Mouse (Mus musculus): Measurements from ENCODE around the gene Strn4.

DNA sequence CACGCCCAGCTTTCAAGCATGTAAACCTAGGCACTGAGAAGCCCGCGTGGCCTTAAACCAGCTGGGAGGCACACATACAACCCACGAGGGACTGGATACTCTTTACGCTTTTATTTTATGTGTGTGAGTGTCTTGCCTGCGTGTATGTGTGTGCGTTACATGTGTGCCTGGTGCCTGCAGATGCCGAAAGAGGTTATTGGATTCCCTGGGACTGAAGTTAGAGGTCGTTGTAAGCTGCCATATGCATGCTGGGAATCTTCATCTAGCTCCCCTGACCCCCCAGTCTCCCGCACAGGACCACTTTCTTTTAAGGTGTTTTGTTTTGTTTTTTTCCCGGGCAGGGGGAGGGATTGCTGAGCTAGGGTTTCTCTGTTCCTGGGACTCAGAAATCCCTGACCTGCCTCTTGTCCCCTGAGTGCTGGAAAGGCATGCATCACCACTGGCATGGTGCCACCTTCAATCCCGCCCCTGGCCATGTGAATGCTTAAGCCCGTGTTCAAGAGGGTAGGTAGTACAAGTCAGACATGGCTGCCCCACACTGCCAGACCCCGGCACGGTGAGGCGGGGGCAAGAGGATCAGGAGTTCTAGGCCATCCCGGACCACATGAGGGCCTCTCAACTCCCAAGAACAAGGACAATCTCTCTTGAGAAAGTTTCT, 31.8 kb upstream of the Strn4 start:
- TF ChIP-seq EP300 (IDR thresholded peaks at IDR 0.05; ENCODE audit: low read depth) (no peak), CTCF (IDR thresholded peaks at IDR 0.05; ENCODE audit: low read depth) (no peak)

All from liver, postnatal 0 days (tissue).